Mouse (Mus musculus): ENCODE measurements at regions not wholly inside any gene's neighbourhood (a gene's known extent, or its start where the extent isn't known, plus 50 kb on each side); places are given as distances from the start of the nearest gene placed in this dataset.

DNA sequence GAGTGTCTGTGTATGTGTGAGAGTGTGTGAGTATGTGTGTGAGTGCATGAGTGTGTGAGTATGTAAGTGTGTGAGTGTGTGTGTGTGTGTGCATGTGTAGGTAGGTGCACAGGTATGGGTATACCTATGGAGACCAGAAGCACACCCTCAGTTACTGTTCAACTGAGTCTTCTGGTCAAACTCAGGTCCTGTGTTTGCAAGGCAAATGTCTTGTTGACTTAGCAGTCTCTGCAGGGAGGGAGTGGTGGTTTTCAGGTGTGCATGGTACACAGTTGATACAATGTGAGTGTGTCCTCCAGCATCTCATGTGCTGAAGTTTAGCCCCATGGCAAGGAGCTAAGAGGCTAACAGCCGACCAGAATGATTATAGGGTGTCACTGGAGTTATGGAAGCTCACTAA, 166.7 kb downstream of the Gadd45g start:
- TF ChIP-seq CTCF (IDR thresholded peaks at IDR 0.05; ENCODE audit: control insufficient read depth, insufficient read depth, insufficient replicate concordance, low read depth, low read length) (no peak), POLR2A (IDR thresholded peaks at IDR 0.05; ENCODE audit: control insufficient read depth, low read depth, low read length) (no peak)
